Mouse (Mus musculus) gastrocnemius, postnatal 4 days (tissue): Measurements from ENCODE around the gene 4930505A04Rik. TPM values are rescaled to one million over a fixed set of nuclear protein-coding genes. Genes with fewer than 3 reads are reported as not detected.
"Not testable (repeated sequence)": the region's sequence is repeated elsewhere in the genome, so short reads cannot be mapped to it uniquely, and the experiment has no call there.

Source experiments
- DNase-seq, 2 experiments: peaks; one replicate each; pipeline ENCODE4 v3.0.0; 2021 to 2022; ENCODE audit warnings: low spot score in 2 of 2, mixed read lengths in 2 of 2
- long read RNA-seq, 2 experiments: library from polyadenylated mRNA; stranded (forward); transcript quantifications; one replicate each; pipeline ENCODE4 v2.0.0; 2021
- total RNA-seq, 2 experiments: library from RNA; stranded (reverse); gene quantifications; 2 replicates each; pipeline ENCODE4 v1.2.3; 2021

4930505A04Rik gene
- under 1 TPM; 0.31 to 0.32 TPM for total RNA-seq
- long read RNA-seq, experiment 1: 0 reads
- long read RNA-seq, experiment 2: 0 reads

GRCm38 (mm10) chr11:30471751-30472593 is at the start of gene 4930505A04Rik:
4930505A04Rik (minus strand) TSS chr11:30471827.
- peak; percentile 59 to 84 for DNase-seq

- no peak for DNase-seq
These were observed 45.5 kb upstream of the 4930505A04Rik start for GRCm38 (mm10) chr11:30517133-30517532.

GRCm38 (mm10) chr11:30508178-30508577 is 36.6 kb upstream of the 4930505A04Rik start:
- no peak for DNase-seq

- no peak for DNase-seq
These were observed 27.2 kb upstream of the 4930505A04Rik start for GRCm38 (mm10) chr11:30498738-30499355.

GRCm38 (mm10) chr11:30497151-30497550 is 25.5 kb upstream of the 4930505A04Rik start:
- no peak for DNase-seq

GRCm38 (mm10) chr11:30491515-30492260 is 20.1 kb upstream of the 4930505A04Rik start:
- DNase-seq: no peak

GRCm38 (mm10) chr11:30488183-30488582 is 16.6 kb upstream of the 4930505A04Rik start:
- DNase-seq: no peak

- no peak for DNase-seq
These were observed 11.7 kb upstream of the 4930505A04Rik start for GRCm38 (mm10) chr11:30483286-30483685.

- DNase-seq: no peak
These were observed 440 bp downstream of the 4930505A04Rik start for GRCm38 (mm10) chr11:30471187-30471586.

- no peak for DNase-seq
These were observed 17.3 kb downstream of the 4930505A04Rik start for GRCm38 (mm10) chr11:30454331-30454730.

- DNase-seq: no peak
These were observed 23.5 kb downstream of the 4930505A04Rik start for GRCm38 (mm10) chr11:30448126-30448525.

GRCm38 (mm10) chr11:30447561-30447960 is 24.1 kb downstream of the 4930505A04Rik start:
- DNase-seq: no peak

GRCm38 (mm10) chr11:30444192-30444905 is 27.3 kb downstream of the 4930505A04Rik start:
- not testable (repeated sequence) for DNase-seq

- no peak for DNase-seq
These were observed 27.9 kb downstream of the 4930505A04Rik start for GRCm38 (mm10) chr11:30443746-30444145.

GRCm38 (mm10) chr11:30433256-30433950 is 38.2 kb downstream of the 4930505A04Rik start:
- DNase-seq: no peak

GRCm38 (mm10) chr11:30405581-30405980 is 66.0 kb downstream of the 4930505A04Rik start:
- DNase-seq: peak; percentile 25 to 71

GRCm38 (mm10) chr11:30404619-30405200 is 66.9 kb downstream of the 4930505A04Rik start:
- peak in 1 of 2 experiments; percentile 13 for DNase-seq

- DNase-seq: no peak
These were observed 77.3 kb downstream of the 4930505A04Rik start for GRCm38 (mm10) chr11:30394351-30394750.

GRCm38 (mm10) chr11:30383076-30383475 is 88.6 kb downstream of the 4930505A04Rik start:
- no peak for DNase-seq
